In the genomic region with DNA sequence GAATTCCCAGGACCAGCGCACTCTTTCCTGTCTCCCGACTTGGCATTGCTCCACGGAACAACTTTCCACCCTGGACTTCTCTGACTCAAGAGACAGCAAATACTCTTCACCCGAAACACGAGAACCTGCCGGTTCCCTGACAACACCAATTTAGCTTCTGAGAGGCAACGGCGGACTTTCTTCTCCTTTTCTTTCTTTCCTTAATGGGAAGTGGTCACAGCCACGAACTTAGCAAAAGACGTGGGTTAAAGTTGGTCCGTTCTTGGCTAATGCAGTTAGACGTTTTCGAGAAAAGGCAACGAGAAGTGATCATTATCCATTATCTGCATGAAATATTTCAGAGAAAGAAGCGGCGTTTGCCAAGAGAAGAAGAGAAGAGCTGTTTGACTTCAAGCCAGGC, we compare ENCODE assay signal across 19 mouse cellular contexts.
DNase-seq lines count a peak whose midpoint lies in the region; ATAC-seq lines count a peak whose summit lies in the region.
"Had no signal": no experiment of that assay in that cellular context is flagged by ENCODE, and none has a peak within 500 bp of the region (broad histone marks: within the 10 kb centered on the region; RNA-seq: fewer than 3 reads in every experiment).

No protein-coding gene starts in this region.

- H3K27me3 ChIP-seq in heart, embryonic 13.5 days (replicated peaks), result 0 out of 2 replicates have a peak, but pooled peaks cover 3% of the 10 kb centered on the region
- no peaks in the 10 kb centered on the region for H3K27me3 ChIP-seq in heart, embryonic 11.5 days (ENCODE audit: control insufficient read depth, insufficient read depth, low read length)
- no peaks in the 10 kb centered on the region for H3K27me3 ChIP-seq in kidney, embryonic 14.5 days (ENCODE audit: control insufficient read depth, insufficient read depth, low read length)
- H3K27me3 ChIP-seq in stomach, embryonic 15.5 days (replicated peaks), result no peaks in the 10 kb centered on the region
- H3K27me3 ChIP-seq: limb, embryonic 12.5 days had no signal

- 0 out of 2 replicates have a peak overlapping the region, but pooled peaks have one; percentile 16 for H3K4me2 ChIP-seq in heart, embryonic 13.5 days
- no peak overlapping the region for H3K4me2 ChIP-seq in heart, embryonic 11.5 days
- no peak overlapping the region for H3K4me2 ChIP-seq in kidney, embryonic 14.5 days (replicated peaks; ENCODE audit: low read depth, low read length)
- no peak overlapping the region for H3K4me2 ChIP-seq in stomach, embryonic 15.5 days
- H3K4me2 ChIP-seq: limb, embryonic 12.5 days had no signal

- no peaks in the 10 kb centered on the region for H3K36me3 ChIP-seq in heart, embryonic 13.5 days
- no peaks in the 10 kb centered on the region for H3K36me3 ChIP-seq in heart, embryonic 11.5 days (ENCODE audit: control insufficient read depth, insufficient read depth, low read length)
- H3K36me3 ChIP-seq in kidney, embryonic 14.5 days (ENCODE audit: control insufficient read depth, insufficient read depth, low read length), result no peaks in the 10 kb centered on the region
- no peaks in the 10 kb centered on the region for H3K36me3 ChIP-seq in stomach, embryonic 15.5 days
- H3K36me3 ChIP-seq: limb, embryonic 12.5 days had no signal

- no peak overlapping the region for H3K27ac ChIP-seq in heart, embryonic 13.5 days (replicated peaks)
- H3K27ac ChIP-seq in heart, embryonic 11.5 days (ENCODE audit: low read depth, low read length), result no peak overlapping the region
- 0 out of 2 replicates have a peak overlapping the region, but pooled peaks have one; percentile 51 for H3K27ac ChIP-seq in kidney, embryonic 14.5 days (ENCODE audit: low read depth, low read length)
- peak overlapping the region; percentile 3; the same call in 1 of the 2 replicates for H3K27ac ChIP-seq in stomach, embryonic 15.5 days
- H3K27ac ChIP-seq: limb, embryonic 12.5 days; liver, embryonic 14.5 days had no signal

- H3K4me3 ChIP-seq in heart, embryonic 13.5 days, result no peak overlapping the region
- H3K4me3 ChIP-seq in heart, embryonic 11.5 days (ENCODE audit: low read depth, low read length), result no peak overlapping the region
- H3K4me3 ChIP-seq in kidney, embryonic 14.5 days (ENCODE audit: low read length), result no peak overlapping the region
- no peak overlapping the region for H3K4me3 ChIP-seq in stomach, embryonic 15.5 days (replicated peaks)
- H3K4me3 ChIP-seq: limb, embryonic 12.5 days had no signal

- no peaks in the 10 kb centered on the region for H3K9me3 ChIP-seq in heart, embryonic 13.5 days
- H3K9me3 ChIP-seq in heart, embryonic 11.5 days (replicated peaks; ENCODE audit: control insufficient read depth, low read length), result no peaks in the 10 kb centered on the region
- H3K9me3 ChIP-seq in kidney, embryonic 14.5 days (ENCODE audit: control insufficient read depth, low read length), result no peaks in the 10 kb centered on the region
- H3K9me3 ChIP-seq in stomach, embryonic 15.5 days, result no peaks in the 10 kb centered on the region
- H3K9me3 ChIP-seq: limb, embryonic 12.5 days had no signal

- no peak for ATAC-seq in heart, embryonic 13.5 days (ENCODE audit: extremely low read depth, insufficient number of reproducible peaks, low FRiP score, low TSS enrichment)
- no peak for ATAC-seq in heart, embryonic 11.5 days (replicated peaks; ENCODE audit: insufficient number of reproducible peaks, low FRiP score, low TSS enrichment)
- ATAC-seq in kidney, embryonic 14.5 days (ENCODE audit: low FRiP score, low TSS enrichment), result no peak
- ATAC-seq in granulocyte monocyte progenitor cell, adult 5-6 weeks (replicated peaks; ENCODE audit: poor library complexity, severe bottlenecking), result peak; percentile 58
- no peak for ATAC-seq in stomach, embryonic 15.5 days (ENCODE audit: insufficient read depth, low FRiP score, low read depth)
- ATAC-seq: forebrain, embryonic 16.5 days had no signal

- DNase-seq in kidney, postnatal 36 days, result no peak
- DNase-seq in right cerebral cortex, postnatal 25 days, result no peak
- no peak for DNase-seq in adrenal gland, postnatal 36 days
- DNase-seq: cerebellum, postnatal 14 days; heart, adult 11 months; heart, postnatal 10 days; kidney, adult 11 months; kidney, postnatal 10 days; lung, postnatal 10 days; retina, postnatal 1 day; thymus, postnatal 25 days had no signal

- no peak overlapping the region for H3K9ac ChIP-seq in heart, embryonic 13.5 days
- H3K9ac ChIP-seq in heart, embryonic 11.5 days (ENCODE audit: low read depth, low read length), result no peak overlapping the region
- H3K9ac ChIP-seq in kidney, embryonic 14.5 days (ENCODE audit: low read depth, low read length), result no peak overlapping the region
- H3K9ac ChIP-seq in stomach, embryonic 15.5 days, result no peak overlapping the region
- H3K9ac ChIP-seq: limb, embryonic 12.5 days; liver, embryonic 14.5 days had no signal

- WGBS in heart, embryonic 13.5 days, result 72% methylated on average over 16 of the region's 16 CpGs
- 83% methylated on average over 16 of the region's 16 CpGs for WGBS in heart, embryonic 11.5 days (ENCODE audit: insufficient replicate concordance)
- WGBS in kidney, embryonic 14.5 days, result 78% methylated on average over 16 of the region's 16 CpGs
- WGBS in stomach, embryonic 15.5 days, result 55% methylated on average over 16 of the region's 16 CpGs

- H3K4me1 ChIP-seq in heart, embryonic 13.5 days, result peaks cover 10% of the 10 kb centered on the region
- H3K4me1 ChIP-seq in heart, embryonic 11.5 days (ENCODE audit: control insufficient read depth, insufficient read depth, low read length), result peaks cover 4% of the 10 kb centered on the region; the same call in 1 of the 2 replicates
- H3K4me1 ChIP-seq in kidney, embryonic 14.5 days (ENCODE audit: control insufficient read depth, insufficient read depth, low read length), result no peaks in the 10 kb centered on the region
- 0 out of 2 replicates have a peak, but pooled peaks cover 5% of the 10 kb centered on the region for H3K4me1 ChIP-seq in stomach, embryonic 15.5 days
- H3K4me1 ChIP-seq: limb, embryonic 12.5 days had no signal

Comparison
In these comparisons a context has a peak if more than half of its experiments do, and no peak if none do; other contexts are left out.
1. H3K27ac ChIP-seq: peak in kidney, embryonic 14.5 days (single experiment) and stomach, embryonic 15.5 days (single experiment); none in heart, embryonic 13.5 days (single experiment) and heart, embryonic 11.5 days (single experiment).